Mouse (Mus musculus) intestine, postnatal 0 days (tissue): Measurements from ENCODE around the gene Vamp1. TPM values are rescaled to one million over a fixed set of nuclear protein-coding genes. Genes with fewer than 3 reads are reported as not detected.
A peak's percentile ranks its signal among the peaks of the same experiment; 100 is the strongest.
"Not testable (repeated sequence)": the region's sequence is repeated elsewhere in the genome, so short reads cannot be mapped to it uniquely, and the experiment has no call there.

Source experiments
- ATAC-seq: fragments of 200-750 bp; cut with Nextera tagmentation; 2 replicates; pipeline ENCODE4 v1.8.0; 2017; ENCODE audit warnings: mild to moderate bottlenecking, moderate TSS enrichment, moderate library complexity
- H3K27ac ChIP-seq: fragments of 300-500 bp; sonication (generic); 2 replicates; pipeline ENCODE4 v1.5.1; 2014; ENCODE audit warnings: mild to moderate bottlenecking, low read depth, low read length, moderate library complexity
- H3K27me3 ChIP-seq: fragments of 300-500 bp; sonication (generic); replicated peaks from 2 replicates; pipeline ENCODE4 v1.6.1; 2014; ENCODE audit warnings: low read length, mixed read lengths; ENCODE audit not compliant: control insufficient read depth, insufficient read depth
- H3K36me3 ChIP-seq: fragments of 300-500 bp; sonication (generic); 2 replicates; pipeline ENCODE4 v1.6.1; 2014; ENCODE audit warnings: mild to moderate bottlenecking, moderate library complexity; ENCODE audit not compliant: control insufficient read depth, insufficient read depth
- H3K4me1 ChIP-seq: fragments of 300-500 bp; sonication (generic); replicated peaks from 2 replicates; pipeline ENCODE4 v1.6.1; 2014; ENCODE audit warnings: antibody characterized with exemption, low read length, mixed read lengths; ENCODE audit not compliant: control insufficient read depth, insufficient read depth
- H3K4me2 ChIP-seq: fragments of 300-500 bp; sonication (generic); replicated peaks from 2 replicates; pipeline ENCODE4 v1.6.1; 2014; ENCODE audit warnings: low read depth, mild to moderate bottlenecking, moderate library complexity
- H3K4me3 ChIP-seq: fragments of 300-500 bp; sonication (generic); 2 replicates; pipeline ENCODE4 v1.5.1; 2014; ENCODE audit warnings: low read depth, low read length
- H3K9ac ChIP-seq: fragments of 300-500 bp; sonication (generic); 2 replicates; pipeline ENCODE4 v1.6.1; 2014; ENCODE audit warnings: mild to moderate bottlenecking, low read depth, low read length
- H3K9me3 ChIP-seq: fragments of 300-500 bp; sonication (generic); 2 replicates; pipeline ENCODE4 v1.6.1; 2016; ENCODE audit warnings: mixed run types; ENCODE audit not compliant: control insufficient read depth
- CTCF ChIP-seq: sonication (generic); IDR thresholded peaks from 2 replicates; pipeline ENCODE4 v1.5.1; 2016; ENCODE audit warnings: low read depth, mild to moderate bottlenecking, control low read depth, antibody characterized with exemption, moderate library complexity
- WGBS: fragments of 180-500 bp; shearing (Covaris S2); extraction: QIAGEN DNeasy Blood & Tissue Kit; methylation state at CpG from one replicate; pipeline ENCODE4 v1.1.7; 2014; 5-methylcytosine and 5-hydroxymethylcytosine counted together
- polyA plus RNA-seq: library from polyadenylated mRNA; unstranded; fragments of >200 nt; fragmentation: Nextera tagmentation; extraction: Ambion mirVana; gene quantifications from 2 replicates; pipeline ENCODE4 v1.2.1, GENCODE M21; 2015

Vamp1 gene
- polyA plus RNA-seq, 1 experiment from 2014 or later: 2.7 TPM

DNA sequence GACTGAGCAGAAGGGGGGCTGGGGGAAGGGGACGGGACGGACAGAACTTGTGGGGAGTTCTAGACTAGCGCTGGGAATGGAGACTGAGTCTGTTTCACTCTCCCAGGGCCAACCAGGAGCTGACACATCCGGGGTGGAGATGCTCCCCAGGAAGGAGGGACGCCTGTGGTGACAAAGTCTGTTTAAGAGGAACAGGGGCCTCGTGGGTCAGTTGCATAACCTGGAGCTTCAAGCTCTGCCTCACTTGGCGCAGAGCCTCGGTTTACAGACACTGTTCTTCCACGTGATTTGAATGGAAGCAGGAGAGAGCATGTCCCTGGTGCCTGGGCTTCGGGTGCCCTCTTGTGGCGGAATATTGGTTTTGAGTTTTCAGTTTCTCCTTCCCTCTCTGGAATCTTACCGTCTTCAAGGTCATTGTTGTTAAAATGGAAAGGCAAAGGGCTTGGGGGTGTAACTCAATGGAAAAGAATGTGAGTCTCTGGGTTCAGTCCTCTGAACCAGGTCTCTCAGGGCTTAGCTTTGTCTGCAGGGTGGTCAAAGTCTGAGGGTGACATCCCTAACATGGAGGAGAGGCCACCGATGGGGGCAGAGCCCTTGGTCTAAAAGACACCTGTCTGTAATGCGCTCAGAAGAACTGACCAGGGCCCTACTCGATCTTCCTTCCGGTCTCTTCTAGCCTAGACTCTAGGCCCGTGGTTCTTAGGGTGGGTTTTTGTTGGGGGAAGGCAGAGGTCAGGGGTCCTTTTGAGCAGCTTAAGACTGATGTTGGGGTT lies 56.3 kb downstream of the Vamp1 start:
- Histone ChIP-seq H3K4me1 (no peaks in the 10 kb centered on the region), H3K4me3 (no peak overlapping the region), H3K27ac (no peak overlapping the region; the same call in 1 of the 2 replicates), H3K36me3 (no peaks in the 10 kb centered on the region), H3K9ac (no peak overlapping the region), H3K27me3 (no peaks in the 10 kb centered on the region), H3K4me2 (peak overlapping the region; percentile 25; the same call in 1 of the 2 replicates), H3K9me3 (no peaks in the 10 kb centered on the region)
- ATAC-seq: peak; percentile 94
- peak; percentile 99 for TF ChIP-seq CTCF
- 18% methylated on average over 17 of the region's 17 CpGs for WGBS

DNA sequence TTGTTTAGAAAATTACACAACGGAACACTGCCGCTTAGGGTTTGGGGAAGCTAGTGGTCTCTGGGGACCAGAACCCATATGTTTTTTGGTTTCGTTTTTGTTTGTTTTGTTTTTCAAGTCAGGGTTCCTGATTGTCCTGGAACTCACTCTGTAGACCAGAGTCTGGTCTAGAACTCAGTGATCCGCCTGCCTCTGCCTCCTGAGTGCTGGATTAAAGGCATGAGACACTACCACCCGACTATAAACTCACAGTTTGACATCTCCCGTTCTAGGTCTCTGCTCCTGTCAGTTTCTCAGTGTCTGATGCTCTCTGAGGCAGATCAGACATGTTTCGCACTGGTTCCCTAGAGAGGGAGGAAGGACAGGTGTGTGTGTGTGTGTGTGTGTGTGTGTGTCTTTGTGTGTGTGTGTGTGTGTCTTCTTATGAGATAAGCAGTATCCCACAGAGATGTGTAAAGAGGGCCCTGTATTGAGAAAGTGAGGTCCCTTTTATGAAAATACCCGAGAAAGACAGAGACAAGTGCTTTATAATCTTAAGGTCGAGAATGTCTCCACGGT lies 57.0 kb downstream of the Vamp1 start:
- Histone ChIP-seq H3K36me3 (no peaks in the 10 kb centered on the region), H3K4me1 (no peaks in the 10 kb centered on the region), H3K27me3 (no peaks in the 10 kb centered on the region), H3K4me3 (no peak overlapping the region), H3K9me3 (no peaks in the 10 kb centered on the region), H3K4me2 (no peak overlapping the region), H3K9ac (no peak overlapping the region), H3K27ac (no peak overlapping the region; the same call in 1 of the 2 replicates)
- no peak for TF ChIP-seq CTCF
- no peak for ATAC-seq
- WGBS: 76% methylated on average over 10 of the region's 10 CpGs

DNA sequence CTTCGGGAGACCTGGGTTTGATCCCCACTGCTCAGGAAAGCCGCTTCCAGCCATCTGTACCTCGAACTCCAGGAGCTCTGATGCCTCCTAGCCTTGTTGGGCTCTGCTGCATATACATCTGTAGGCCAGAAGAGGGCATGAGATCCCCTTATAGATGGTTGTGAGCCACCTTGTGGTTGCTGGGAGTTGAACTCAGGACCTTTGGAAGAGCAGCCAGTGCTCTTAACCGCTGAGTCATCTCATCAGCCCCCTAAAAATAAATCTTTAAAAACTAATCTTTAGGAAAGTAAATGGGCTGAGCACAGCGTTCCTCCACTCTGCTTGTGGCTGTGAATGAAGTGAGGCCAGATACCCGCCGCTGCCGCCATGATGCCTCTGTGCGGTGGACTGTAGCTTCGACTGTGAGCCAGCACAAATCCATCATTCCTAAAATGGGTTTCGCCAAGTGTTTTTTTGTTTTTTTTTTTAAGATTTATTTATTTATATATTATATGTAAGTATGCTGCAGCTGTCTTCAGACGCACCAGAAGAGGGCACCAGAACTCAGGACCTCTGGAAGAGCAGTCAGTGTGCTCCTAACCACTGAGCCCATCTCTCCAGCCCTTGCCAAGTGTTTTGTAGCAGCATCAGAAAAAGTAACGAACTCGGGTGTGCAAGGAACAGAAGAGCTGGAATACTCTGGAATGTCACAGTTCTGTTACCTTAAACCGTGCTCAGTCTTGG lies 59.7 kb downstream of the Vamp1 start:
- Histone ChIP-seq H3K9ac (no peak overlapping the region), H3K4me2 (no peak overlapping the region), H3K9me3 (no peaks in the 10 kb centered on the region), H3K36me3 (no peaks in the 10 kb centered on the region), H3K27me3 (no peaks in the 10 kb centered on the region), H3K4me1 (no peaks in the 10 kb centered on the region), H3K27ac (no peak overlapping the region), H3K4me3 (no peak overlapping the region)
- ATAC-seq: peak; percentile 7; the same call in 1 of the 2 replicates
- peak; percentile 84 for TF ChIP-seq CTCF
- WGBS: 51% methylated on average over 15 of the region's 15 CpGs

DNA sequence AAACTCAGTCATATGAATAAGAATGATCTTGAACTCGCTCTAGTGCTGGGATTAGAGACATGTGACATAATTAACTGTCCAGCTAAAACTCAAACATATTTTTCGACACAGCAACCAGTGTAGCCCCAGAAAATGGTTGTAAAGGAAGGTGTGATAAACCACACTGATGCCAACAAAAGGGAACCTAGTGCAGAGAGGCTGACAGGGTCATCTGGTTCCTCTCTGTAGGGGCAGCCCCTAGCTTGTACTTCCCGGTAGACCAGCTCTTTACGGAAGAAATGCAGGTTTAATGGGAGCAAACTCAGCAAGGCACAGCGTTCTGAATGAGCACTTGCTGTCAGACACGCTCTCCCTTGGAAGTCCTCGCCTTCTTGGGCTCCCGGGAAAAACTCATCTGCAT lies 64.4 kb downstream of the Vamp1 start:
- no peak overlapping the region for H3K4me3 ChIP-seq
- no peak for TF ChIP-seq CTCF
- no peaks in the 10 kb centered on the region for H3K9me3 ChIP-seq
- no peak overlapping the region for H3K4me2 ChIP-seq
- H3K9ac ChIP-seq: no peak overlapping the region
- no peaks in the 10 kb centered on the region for H3K27me3 ChIP-seq
- 69% methylated on average over 8 of the region's 8 CpGs for WGBS
- ATAC-seq: no peak
- no peaks in the 10 kb centered on the region for H3K4me1 ChIP-seq
- H3K27ac ChIP-seq: no peak overlapping the region
- no peaks in the 10 kb centered on the region for H3K36me3 ChIP-seq

DNA sequence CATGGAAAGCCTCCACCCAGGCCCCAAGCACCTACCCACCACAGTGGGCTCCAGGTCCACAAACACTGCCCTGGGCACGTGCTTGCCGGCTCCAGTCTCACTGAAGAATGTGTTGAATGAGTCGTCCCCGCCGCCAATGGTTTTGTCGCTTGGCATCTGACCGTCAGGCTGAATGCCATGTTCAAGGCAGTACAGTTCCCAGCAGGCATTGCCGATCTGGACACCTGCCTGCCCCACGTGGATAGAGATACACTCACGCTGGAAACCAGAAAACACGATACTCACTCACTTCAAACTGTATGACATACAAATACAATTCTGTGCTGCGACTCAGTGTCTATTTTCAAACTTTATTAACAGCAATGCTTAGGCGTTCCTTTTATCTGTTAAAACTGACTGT lies 67.4 kb downstream of the Vamp1 start:
- not testable (repeated sequence) for H3K36me3 ChIP-seq, ATAC-seq, H3K4me2 ChIP-seq, H3K9ac ChIP-seq, H3K4me3 ChIP-seq, H3K27me3 ChIP-seq, H3K4me1 ChIP-seq, H3K27ac ChIP-seq, H3K9me3 ChIP-seq
- 93% methylated on average over 13 of the region's 13 CpGs for WGBS

GRCm38 (mm10) chr6:125284250-125284649 lies 68.9 kb downstream of the Vamp1 start:
- ATAC-seq: peak; percentile 53; the same call in 1 of the 2 replicates
- peak; percentile 47 for TF ChIP-seq CTCF
- Histone ChIP-seq H3K27ac (no peak overlapping the region), H3K4me2 (peak overlapping the region; percentile 14; the same call in 1 of the 2 replicates), H3K4me1 (no peaks in the 10 kb centered on the region; the same call in 1 of the 2 replicates), H3K9me3 (no peaks in the 10 kb centered on the region), H3K36me3 (no peaks in the 10 kb centered on the region), H3K9ac (no peak overlapping the region), H3K27me3 (no peaks in the 10 kb centered on the region), H3K4me3 (no peak overlapping the region)
- WGBS: 18% methylated on average over 8 of the region's 8 CpGs
